Mouse (Mus musculus): Measurements from ENCODE around the gene Tuba1c. TPM values are rescaled to one million over a fixed set of nuclear protein-coding genes. Genes with fewer than 3 reads are reported as not detected.

Gene Tuba1c
- total and polyA plus RNA-seq, 2 experiments from 2014 or later: 97.1 to 309 TPM

GRCm38 (mm10) chr15:99038797-99039196 is 9.1 kb downstream of the Tuba1c start:
- peaks cover 34% of the 10 kb centered on the region for H3K36me3 ChIP-seq (replicated peaks; ENCODE audit: control insufficient read depth, insufficient read depth, low read length)
- peaks cover 1% of the 10 kb centered on the region for H3K4me1 ChIP-seq (ENCODE audit: control insufficient read depth, insufficient read depth)
- WGBS: 93% methylated on average over 5 of the region's 5 CpGs
- TF ChIP-seq EP300 (IDR thresholded peaks at IDR 0.05; ENCODE audit: low read depth): no peak
- no peak for TF ChIP-seq CTCF (IDR thresholded peaks at IDR 0.05; ENCODE audit: low read depth)
- DNase-seq (ENCODE audit: low spot score) (no peak), ATAC-seq (ENCODE audit: insufficient read depth, low read depth) (no peak)
- H3K4me2 ChIP-seq (ENCODE audit: low read depth, low read length): no peak overlapping the region
- H3K4me3 ChIP-seq (ENCODE audit: low read depth, low read length): no peak overlapping the region
- H3K27ac ChIP-seq (ENCODE audit: low read depth): no peak overlapping the region
- no peaks in the 10 kb centered on the region for H3K9me3 ChIP-seq (replicated peaks; ENCODE audit: control insufficient read depth, low read length)
- H3K9ac ChIP-seq (replicated peaks; ENCODE audit: low read depth, low read length): no peak overlapping the region
- H3K27me3 ChIP-seq (ENCODE audit: control insufficient read depth, insufficient read depth, low read length): no peaks in the 10 kb centered on the region

- ATAC-seq (ENCODE audit: insufficient read depth, low read depth) (no peak), DNase-seq (ENCODE audit: low spot score) (no peak)
- H3K27ac ChIP-seq (ENCODE audit: low read depth): no peak overlapping the region
- H3K4me1 ChIP-seq (ENCODE audit: control insufficient read depth, insufficient read depth): no peaks in the 10 kb centered on the region; the same call in 1 of the 2 replicates
- H3K4me2 ChIP-seq (ENCODE audit: low read depth, low read length): no peak overlapping the region
- H3K27me3 ChIP-seq (ENCODE audit: control insufficient read depth, insufficient read depth, low read length): no peaks in the 10 kb centered on the region
- no peaks in the 10 kb centered on the region for H3K9me3 ChIP-seq (replicated peaks; ENCODE audit: control insufficient read depth, low read length)
- no peak overlapping the region for H3K4me3 ChIP-seq (ENCODE audit: low read depth, low read length)
- H3K9ac ChIP-seq (replicated peaks; ENCODE audit: low read depth, low read length): no peak overlapping the region
- H3K36me3 ChIP-seq (replicated peaks; ENCODE audit: control insufficient read depth, insufficient read depth, low read length): peaks cover 34% of the 10 kb centered on the region
- TF ChIP-seq EP300 (IDR thresholded peaks at IDR 0.05; ENCODE audit: low read depth) (no peak), CTCF (IDR thresholded peaks at IDR 0.05; ENCODE audit: low read depth) (no peak)
- 77% methylated on average over 4 of the region's 4 CpGs for WGBS
Measured at GRCm38 (mm10) chr15:99039306-99039705, 9.6 kb downstream of the Tuba1c start.

- no peak overlapping the region for H3K9ac ChIP-seq (replicated peaks; ENCODE audit: low read depth, low read length)
- no peak overlapping the region for H3K4me2 ChIP-seq (ENCODE audit: low read depth, low read length)
- DNase-seq (ENCODE audit: low spot score): no peak
- no peak for TF ChIP-seq EP300 (IDR thresholded peaks at IDR 0.05; ENCODE audit: low read depth)
- peak; percentile 21; the same call in 1 of the 2 replicates for TF ChIP-seq CTCF (IDR thresholded peaks at IDR 0.05; ENCODE audit: low read depth)
- no peaks in the 10 kb centered on the region for H3K27me3 ChIP-seq (ENCODE audit: control insufficient read depth, insufficient read depth, low read length)
- no peak overlapping the region for H3K4me3 ChIP-seq (ENCODE audit: low read depth, low read length)
- no peak overlapping the region for H3K27ac ChIP-seq (ENCODE audit: low read depth)
- no peaks in the 10 kb centered on the region for H3K4me1 ChIP-seq (ENCODE audit: control insufficient read depth, insufficient read depth)
- WGBS: 59% methylated on average over 26 of the region's 26 CpGs
- ATAC-seq (ENCODE audit: insufficient read depth, low read depth): no peak
- H3K36me3 ChIP-seq (replicated peaks; ENCODE audit: control insufficient read depth, insufficient read depth, low read length): peaks cover 25% of the 10 kb centered on the region
- H3K9me3 ChIP-seq (replicated peaks; ENCODE audit: control insufficient read depth, low read length): no peaks in the 10 kb centered on the region
Measured at GRCm38 (mm10) chr15:99039996-99040919, 10.6 kb downstream of the Tuba1c start.

- Histone ChIP-seq H3K9ac (replicated peaks; ENCODE audit: low read depth, low read length) (no peak overlapping the region), H3K27me3 (ENCODE audit: control insufficient read depth, insufficient read depth, low read length) (no peaks in the 10 kb centered on the region), H3K4me1 (ENCODE audit: control insufficient read depth, insufficient read depth) (no peaks in the 10 kb centered on the region), H3K9me3 (replicated peaks; ENCODE audit: control insufficient read depth, low read length) (no peaks in the 10 kb centered on the region), H3K27ac (ENCODE audit: low read depth) (no peak overlapping the region), H3K4me2 (ENCODE audit: low read depth, low read length) (no peak overlapping the region), H3K36me3 (replicated peaks; ENCODE audit: control insufficient read depth, insufficient read depth, low read length) (peaks cover 16% of the 10 kb centered on the region), H3K4me3 (ENCODE audit: low read depth, low read length) (no peak overlapping the region)
- 54% methylated on average over 21 of the region's 21 CpGs for WGBS
- no peak for ATAC-seq (ENCODE audit: insufficient read depth, low read depth)
- TF ChIP-seq CTCF (IDR thresholded peaks at IDR 0.05; ENCODE audit: low read depth): no peak
- no peak for DNase-seq (ENCODE audit: low spot score)
Measured at GRCm38 (mm10) chr15:99040920-99041856, 11.5 kb downstream of the Tuba1c start.

GRCm38 (mm10) chr15:99042334-99042733 is 12.6 kb downstream of the Tuba1c start:
- Histone ChIP-seq H3K36me3 (replicated peaks; ENCODE audit: control insufficient read depth, insufficient read depth, low read length) (peaks cover 9% of the 10 kb centered on the region), H3K9ac (replicated peaks; ENCODE audit: low read depth, low read length) (no peak overlapping the region), H3K4me3 (ENCODE audit: low read depth, low read length) (no peak overlapping the region), H3K4me2 (ENCODE audit: low read depth, low read length) (no peak overlapping the region), H3K27ac (ENCODE audit: low read depth) (no peak overlapping the region), H3K27me3 (ENCODE audit: control insufficient read depth, insufficient read depth, low read length) (0 out of 2 replicates have a peak, but pooled peaks cover 5% of the 10 kb centered on the region), H3K4me1 (ENCODE audit: control insufficient read depth, insufficient read depth) (no peaks in the 10 kb centered on the region), H3K9me3 (replicated peaks; ENCODE audit: control insufficient read depth, low read length) (no peaks in the 10 kb centered on the region)
- ATAC-seq (ENCODE audit: insufficient read depth, low read depth): no peak
- WGBS: 79% methylated on average over 5 of the region's 5 CpGs
- no peak for DNase-seq (ENCODE audit: low spot score)
- TF ChIP-seq CTCF (IDR thresholded peaks at IDR 0.05; ENCODE audit: low read depth) (no peak), EP300 (IDR thresholded peaks at IDR 0.05; ENCODE audit: low read depth) (no peak)

All from heart, postnatal 0 days (tissue).